Mouse (Mus musculus): ENCODE results near the gene Dock2. TPM values are rescaled to one million over a fixed set of nuclear protein-coding genes. Genes with fewer than 3 reads are reported as not detected.

The Dock2 gene
- polyA plus RNA-seq, 1 experiment from 2014 or later = 1.6 TPM

DNA sequence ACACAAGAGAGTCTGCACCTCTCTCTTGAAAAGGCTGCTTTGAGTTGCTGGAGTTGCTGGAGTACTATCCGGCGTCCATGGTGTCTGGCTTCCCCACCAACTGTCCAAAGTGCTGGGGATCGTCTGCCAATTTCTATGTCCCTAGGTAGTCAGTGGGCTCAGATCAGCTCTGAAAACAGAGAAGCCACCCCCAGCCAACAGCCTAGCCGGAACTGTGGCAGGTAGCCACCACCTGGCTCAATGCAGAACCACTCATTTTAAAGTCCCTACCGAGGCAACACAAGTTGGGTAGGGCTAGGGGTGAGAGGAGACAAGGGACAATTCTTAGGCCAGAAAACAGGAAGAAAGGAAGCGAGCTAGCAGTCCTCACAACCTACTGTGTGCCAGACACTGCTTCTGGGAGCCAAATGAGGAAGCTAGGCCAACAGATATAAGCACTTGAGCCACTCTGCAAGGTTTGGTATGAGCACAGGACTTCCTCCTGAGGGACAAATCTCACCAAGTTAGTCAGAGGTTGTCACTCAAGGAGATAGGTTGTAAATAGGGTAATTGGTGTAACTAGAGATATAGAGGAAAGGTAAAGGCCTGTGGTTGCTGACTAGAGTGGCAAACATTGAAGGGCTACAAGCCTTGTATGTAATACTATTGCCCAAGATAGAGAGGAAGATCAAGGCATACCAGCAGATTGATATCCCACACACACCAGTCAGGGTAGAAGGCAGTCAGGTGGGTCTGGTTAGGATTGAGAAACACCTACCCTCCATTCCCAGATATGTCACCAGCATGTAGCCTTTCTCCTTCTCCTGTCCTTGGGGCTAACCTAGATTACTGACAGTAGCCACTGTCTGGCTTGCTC is 394.2 kb downstream of the Dock2 start:
- Histone ChIP-seq H3K4me1 (ENCODE audit: insufficient read depth, low read length) (no peaks in the 10 kb centered on the region), H3K4me3 (ENCODE audit: low read length) (no peak overlapping the region), H3K4me2 (replicated peaks; ENCODE audit: low read depth, low read length) (no peak overlapping the region), H3K36me3 (ENCODE audit: insufficient read depth, low read length) (no peaks in the 10 kb centered on the region), H3K9ac (replicated peaks; ENCODE audit: low read length) (no peak overlapping the region), H3K9me3 (ENCODE audit: low read length) (no peaks in the 10 kb centered on the region), H3K27me3 (ENCODE audit: insufficient read depth, low read length) (no peaks in the 10 kb centered on the region), H3K27ac (ENCODE audit: low read length) (no peak overlapping the region)
- no peak for ATAC-seq (ENCODE audit: low FRiP score, low TSS enrichment)
- 84% methylated on average over 6 of the region's 6 CpGs for whole genome bisulfite sequencing

DNA sequence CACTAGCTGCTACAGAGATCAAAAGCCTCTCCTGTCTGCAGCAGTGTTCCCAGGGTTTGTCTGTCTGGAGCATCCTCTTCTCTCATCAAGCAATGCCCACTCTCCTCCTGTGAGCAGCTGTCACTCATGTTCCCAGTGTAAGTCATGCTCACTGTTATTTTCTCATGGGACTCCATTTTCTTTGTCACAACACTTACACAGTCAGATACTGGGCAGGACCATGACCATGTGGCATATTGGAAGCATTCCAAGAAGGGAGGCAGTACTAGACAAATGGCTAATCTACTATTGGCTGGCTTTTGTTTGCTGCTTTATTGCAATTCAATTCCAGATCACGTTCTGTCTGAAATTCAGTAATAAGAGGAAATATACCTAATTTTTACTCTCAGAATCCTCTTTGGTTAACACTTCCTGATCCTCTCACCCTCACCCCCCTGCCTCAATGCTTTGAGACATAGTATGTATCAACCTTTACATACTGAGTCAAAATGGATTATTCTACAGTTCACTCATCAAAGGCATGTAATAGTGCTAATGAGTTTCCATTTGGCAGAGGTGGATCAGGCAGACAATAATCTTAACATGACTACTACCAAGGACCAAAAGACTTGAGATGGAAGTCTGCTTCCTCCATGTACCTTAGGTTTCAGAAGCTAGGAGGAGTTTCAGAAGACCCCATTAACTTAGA is 398.5 kb downstream of the Dock2 start:
- H3K27ac ChIP-seq (ENCODE audit: low read length) = no peak overlapping the region
- no peak overlapping the region for H3K4me3 ChIP-seq (ENCODE audit: low read length)
- no peak overlapping the region for H3K9ac ChIP-seq (replicated peaks; ENCODE audit: low read length)
- ATAC-seq (ENCODE audit: low FRiP score, low TSS enrichment) = no peak
- H3K4me2 ChIP-seq (replicated peaks; ENCODE audit: low read depth, low read length) = no peak overlapping the region
- H3K27me3 ChIP-seq (ENCODE audit: insufficient read depth, low read length) = no peaks in the 10 kb centered on the region
- no peaks in the 10 kb centered on the region for H3K4me1 ChIP-seq (ENCODE audit: insufficient read depth, low read length)
- no peaks in the 10 kb centered on the region for H3K36me3 ChIP-seq (ENCODE audit: insufficient read depth, low read length)
- H3K9me3 ChIP-seq (ENCODE audit: low read length) = no peaks in the 10 kb centered on the region
- 63% methylated on average over 1 of the region's 1 CpGs for WGBS

DNA sequence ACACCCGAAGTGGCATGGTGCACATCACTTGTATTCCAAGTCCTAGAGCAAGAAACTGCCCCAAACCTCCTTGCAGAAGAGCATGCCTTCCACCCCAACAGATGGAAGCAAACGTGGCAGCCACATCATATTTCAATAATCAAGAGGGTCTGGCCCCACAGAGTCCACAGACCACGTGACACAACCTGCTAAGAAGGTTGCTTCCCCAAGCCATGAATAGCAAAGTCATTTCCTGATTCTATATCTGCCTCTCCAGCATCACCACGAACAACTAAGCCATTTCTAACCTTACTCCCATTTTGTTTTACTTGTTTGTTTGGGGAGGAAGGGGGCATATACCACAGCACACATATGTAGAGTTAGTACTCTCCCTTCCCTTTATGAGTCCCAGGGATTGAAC is 399.5 kb downstream of the Dock2 start:
- no peak for ATAC-seq (ENCODE audit: low FRiP score, low TSS enrichment)
- H3K36me3 ChIP-seq (ENCODE audit: insufficient read depth, low read length) = no peaks in the 10 kb centered on the region
- no peak overlapping the region for H3K9ac ChIP-seq (replicated peaks; ENCODE audit: low read length)
- no peaks in the 10 kb centered on the region for H3K9me3 ChIP-seq (ENCODE audit: low read length)
- no peak overlapping the region for H3K27ac ChIP-seq (ENCODE audit: low read length)
- no peaks in the 10 kb centered on the region for H3K27me3 ChIP-seq (ENCODE audit: insufficient read depth, low read length)
- H3K4me2 ChIP-seq (replicated peaks; ENCODE audit: low read depth, low read length) = no peak overlapping the region
- H3K4me1 ChIP-seq (ENCODE audit: insufficient read depth, low read length) = no peaks in the 10 kb centered on the region
- H3K4me3 ChIP-seq (ENCODE audit: low read length) = no peak overlapping the region
- WGBS = 78% methylated on average over 4 of the region's 4 CpGs

DNA sequence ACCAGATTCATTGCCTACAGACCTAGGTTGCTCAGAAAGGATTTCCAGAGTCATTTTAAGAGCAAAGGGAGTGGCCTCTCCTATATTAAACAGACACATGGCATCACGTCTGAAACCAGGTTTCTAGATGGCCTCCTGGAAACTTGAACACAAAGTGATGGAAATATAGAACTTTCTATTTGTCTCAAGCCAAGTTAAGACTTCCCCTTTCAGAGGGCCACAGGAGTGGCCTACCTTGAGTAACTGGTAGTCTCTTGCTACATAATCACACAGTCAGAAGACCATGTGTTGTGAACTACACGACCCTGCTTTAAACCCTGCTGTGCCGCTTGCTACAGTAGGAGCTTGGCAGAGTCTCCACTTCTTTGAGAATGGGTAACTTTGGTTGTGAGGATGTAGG is 400.2 kb downstream of the Dock2 start:
- 87% methylated on average over 3 of the region's 3 CpGs for WGBS
- no peaks in the 10 kb centered on the region for H3K4me1 ChIP-seq (ENCODE audit: insufficient read depth, low read length)

DNA sequence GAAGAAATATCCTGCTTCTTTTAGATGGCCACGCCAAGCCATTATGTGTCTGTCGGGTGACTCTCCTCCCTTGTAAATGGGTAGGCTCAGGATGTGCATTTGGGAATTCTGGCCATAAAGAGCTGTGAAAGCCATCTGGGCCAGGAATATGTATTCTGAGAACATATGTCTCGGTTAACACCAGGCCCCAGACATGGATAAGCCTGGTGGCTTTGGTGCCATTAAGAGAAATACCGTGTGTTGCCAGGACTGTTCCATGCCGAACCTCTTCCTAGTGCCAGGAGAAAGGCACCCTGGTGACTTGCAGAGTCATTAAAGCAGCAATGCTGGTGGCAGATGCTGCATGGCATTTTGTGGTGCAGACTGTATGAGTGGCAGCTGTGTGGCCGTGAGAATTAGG is 406.0 kb downstream of the Dock2 start:
- Histone ChIP-seq H3K9me3 (ENCODE audit: low read length) (no peaks in the 10 kb centered on the region), H3K36me3 (ENCODE audit: insufficient read depth, low read length) (no peaks in the 10 kb centered on the region), H3K4me2 (replicated peaks; ENCODE audit: low read depth, low read length) (no peak overlapping the region), H3K4me3 (ENCODE audit: low read length) (no peak overlapping the region), H3K4me1 (ENCODE audit: insufficient read depth, low read length) (no peaks in the 10 kb centered on the region), H3K27ac (ENCODE audit: low read length) (no peak overlapping the region), H3K9ac (replicated peaks; ENCODE audit: low read length) (no peak overlapping the region), H3K27me3 (ENCODE audit: insufficient read depth, low read length) (no peaks in the 10 kb centered on the region)
- ATAC-seq (ENCODE audit: low FRiP score, low TSS enrichment) = no peak
- WGBS = 70% methylated on average over 6 of the region's 6 CpGs

More for the DNA sequence above, 400.2 kb downstream of the Dock2 start:
- ATAC-seq (ENCODE audit: low FRiP score, low TSS enrichment) = no peak
- Histone ChIP-seq H3K4me3 (ENCODE audit: low read length) (no peak overlapping the region), H3K36me3 (ENCODE audit: insufficient read depth, low read length) (no peaks in the 10 kb centered on the region), H3K9me3 (ENCODE audit: low read length) (no peaks in the 10 kb centered on the region), H3K27me3 (ENCODE audit: insufficient read depth, low read length) (no peaks in the 10 kb centered on the region), H3K27ac (ENCODE audit: low read length) (no peak overlapping the region), H3K4me2 (replicated peaks; ENCODE audit: low read depth, low read length) (no peak overlapping the region), H3K9ac (replicated peaks; ENCODE audit: low read length) (no peak overlapping the region)

DNA sequence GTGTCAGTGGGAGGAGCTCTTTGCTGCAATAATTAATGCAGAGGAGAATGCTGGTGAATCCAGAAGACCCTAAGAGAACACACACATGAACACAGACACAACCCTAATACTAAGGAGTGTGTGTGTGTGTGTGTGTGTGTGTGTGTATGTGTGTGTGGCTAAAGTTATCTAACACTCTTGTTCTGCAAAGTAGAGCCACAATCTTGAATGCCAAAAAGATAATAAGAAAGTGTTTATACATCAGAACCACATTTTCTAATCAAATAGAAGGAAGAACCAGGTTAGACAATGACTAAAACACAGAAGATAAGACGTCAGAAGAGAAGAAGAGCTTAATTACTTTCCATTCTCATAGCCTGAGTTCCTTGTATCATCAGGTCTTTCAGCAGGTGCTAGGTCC is 408.1 kb downstream of the Dock2 start:
- ATAC-seq (ENCODE audit: low FRiP score, low TSS enrichment) = no peak
- H3K4me2 ChIP-seq (replicated peaks; ENCODE audit: low read depth, low read length) = no peak overlapping the region
- H3K9ac ChIP-seq (replicated peaks; ENCODE audit: low read length) = no peak overlapping the region
- no peak overlapping the region for H3K27ac ChIP-seq (ENCODE audit: low read length)
- H3K27me3 ChIP-seq (ENCODE audit: insufficient read depth, low read length) = no peaks in the 10 kb centered on the region
- no peak overlapping the region for H3K4me3 ChIP-seq (ENCODE audit: low read length)
- 77% methylated on average over 1 of the region's 1 CpGs for WGBS
- no peaks in the 10 kb centered on the region for H3K9me3 ChIP-seq (ENCODE audit: low read length)
- H3K4me1 ChIP-seq (ENCODE audit: insufficient read depth, low read length) = no peaks in the 10 kb centered on the region
- no peaks in the 10 kb centered on the region for H3K36me3 ChIP-seq (ENCODE audit: insufficient read depth, low read length)

DNA sequence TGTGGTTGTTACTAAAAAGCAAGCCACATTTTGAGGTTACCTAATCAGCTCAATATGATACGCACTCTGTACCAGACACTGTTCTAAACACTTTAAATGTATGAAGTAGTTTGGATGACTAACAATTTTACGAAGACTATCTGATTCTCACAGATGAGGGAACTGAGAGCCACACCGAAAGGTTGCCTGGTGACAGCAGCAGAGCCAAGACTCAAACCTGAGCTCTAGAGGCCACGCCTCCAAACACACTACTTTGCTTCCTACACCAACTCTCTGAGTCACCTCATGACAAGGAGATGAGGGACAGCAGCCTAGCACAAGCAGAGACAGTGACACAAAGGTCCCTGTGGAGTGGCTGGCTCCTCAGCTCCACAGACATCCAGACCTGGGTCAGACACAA is 411.5 kb downstream of the Dock2 start:
- no peak overlapping the region for H3K4me2 ChIP-seq (replicated peaks; ENCODE audit: low read depth, low read length)
- ATAC-seq (ENCODE audit: low FRiP score, low TSS enrichment) = no peak
- H3K27me3 ChIP-seq (ENCODE audit: insufficient read depth, low read length) = no peaks in the 10 kb centered on the region
- H3K36me3 ChIP-seq (ENCODE audit: insufficient read depth, low read length) = no peaks in the 10 kb centered on the region
- no peaks in the 10 kb centered on the region for H3K9me3 ChIP-seq (ENCODE audit: low read length)
- H3K4me1 ChIP-seq (ENCODE audit: insufficient read depth, low read length) = no peaks in the 10 kb centered on the region
- WGBS = 90% methylated on average over 4 of the region's 4 CpGs
- no peak overlapping the region for H3K27ac ChIP-seq (ENCODE audit: low read length)
- no peak overlapping the region for H3K9ac ChIP-seq (replicated peaks; ENCODE audit: low read length)
- H3K4me3 ChIP-seq (ENCODE audit: low read length) = no peak overlapping the region

DNA sequence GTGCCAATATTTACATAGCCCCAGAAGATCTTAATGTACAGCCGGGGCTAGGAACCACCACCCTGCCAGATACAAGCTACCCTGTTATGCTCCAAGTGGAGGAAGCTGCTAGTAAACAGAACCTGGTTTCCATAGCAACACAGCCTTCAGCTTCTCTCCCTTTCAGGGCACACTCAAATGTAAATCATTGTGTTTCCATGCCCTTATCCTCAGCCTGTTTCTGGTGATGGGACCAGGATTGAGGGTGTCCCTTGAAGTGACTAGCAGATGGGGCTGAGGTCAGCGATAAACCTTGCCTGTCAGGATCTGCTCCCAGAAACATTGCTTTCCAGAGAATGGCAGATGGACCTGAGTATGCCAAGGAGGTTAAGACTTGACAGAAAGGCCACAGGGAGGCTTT is 427.6 kb downstream of the Dock2 start:
- ATAC-seq (ENCODE audit: low FRiP score, low TSS enrichment) = no peak
- H3K27ac ChIP-seq (ENCODE audit: low read length) = no peak overlapping the region
- H3K36me3 ChIP-seq (ENCODE audit: insufficient read depth, low read length) = no peaks in the 10 kb centered on the region
- H3K4me2 ChIP-seq (replicated peaks; ENCODE audit: low read depth, low read length) = no peak overlapping the region
- 49% methylated on average over 2 of the region's 2 CpGs for WGBS
- no peak overlapping the region for H3K9ac ChIP-seq (replicated peaks; ENCODE audit: low read length)
- H3K27me3 ChIP-seq (ENCODE audit: insufficient read depth, low read length) = no peaks in the 10 kb centered on the region
- no peaks in the 10 kb centered on the region for H3K4me1 ChIP-seq (ENCODE audit: insufficient read depth, low read length)
- no peaks in the 10 kb centered on the region for H3K9me3 ChIP-seq (ENCODE audit: low read length)
- H3K4me3 ChIP-seq (ENCODE audit: low read length) = no peak overlapping the region

DNA sequence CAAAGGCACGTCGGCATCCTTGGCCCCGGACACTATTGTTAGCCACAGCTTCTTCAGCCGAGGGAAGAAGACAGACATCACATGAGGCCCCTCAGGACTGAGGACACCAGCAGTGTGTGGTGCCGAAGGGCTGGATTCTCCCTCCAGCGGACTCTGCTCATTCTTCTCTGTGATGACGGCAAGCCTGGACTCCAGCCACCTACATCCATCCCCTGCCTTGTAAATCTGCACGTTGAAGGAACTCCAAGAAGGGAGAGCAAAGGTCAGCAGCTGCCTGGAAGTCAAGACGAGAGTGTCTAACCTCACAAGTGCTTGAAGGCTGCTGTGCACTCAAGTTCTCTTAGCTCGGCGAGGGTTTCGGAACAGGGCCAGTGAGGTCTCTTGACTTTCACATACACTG is 428.3 kb downstream of the Dock2 start:
- WGBS = 57% methylated on average over 12 of the region's 12 CpGs
- H3K36me3 ChIP-seq (ENCODE audit: insufficient read depth, low read length) = no peaks in the 10 kb centered on the region
- H3K27me3 ChIP-seq (ENCODE audit: insufficient read depth, low read length) = no peaks in the 10 kb centered on the region
- peak; percentile 39; the same call in 1 of the 2 replicates for ATAC-seq (ENCODE audit: low FRiP score, low TSS enrichment)
- no peak overlapping the region for H3K4me2 ChIP-seq (replicated peaks; ENCODE audit: low read depth, low read length)
- H3K9me3 ChIP-seq (ENCODE audit: low read length) = no peaks in the 10 kb centered on the region
- no peak overlapping the region for H3K9ac ChIP-seq (replicated peaks; ENCODE audit: low read length)
- no peak overlapping the region for H3K27ac ChIP-seq (ENCODE audit: low read length)
- no peaks in the 10 kb centered on the region for H3K4me1 ChIP-seq (ENCODE audit: insufficient read depth, low read length)
- no peak overlapping the region for H3K4me3 ChIP-seq (ENCODE audit: low read length)

DNA sequence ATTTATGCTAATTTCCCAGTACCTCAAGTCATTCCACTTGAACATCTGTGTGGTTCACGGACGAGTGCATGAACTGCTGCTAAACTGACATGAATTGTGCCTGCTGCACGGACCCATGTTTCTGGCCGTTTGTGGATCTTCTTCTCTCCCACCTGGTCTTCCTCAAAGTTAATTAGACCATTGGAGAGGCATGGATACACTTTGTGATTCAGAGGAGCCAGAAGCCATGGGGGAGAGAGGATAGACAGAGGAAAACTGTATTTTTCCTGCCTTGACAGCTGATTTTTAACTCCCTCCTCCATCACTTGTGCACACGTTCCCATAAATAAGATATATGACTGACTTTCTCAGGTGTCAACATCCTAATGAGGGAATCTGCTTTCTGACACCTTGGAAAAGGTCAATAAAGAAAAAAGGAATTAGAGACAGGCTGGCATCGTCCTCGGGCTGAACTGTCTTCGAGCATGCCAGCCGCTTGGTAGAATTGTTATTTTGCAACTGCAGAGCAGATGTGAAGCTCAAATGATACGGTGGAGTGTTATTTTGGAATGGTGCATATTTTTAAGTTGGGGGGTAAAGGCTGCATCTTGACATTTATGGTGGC is 434.1 kb downstream of the Dock2 start:
- WGBS = 31% methylated on average over 10 of the region's 10 CpGs
- H3K27me3 ChIP-seq (ENCODE audit: insufficient read depth, low read length) = no peaks in the 10 kb centered on the region

More for the DNA sequence above, 434.1 kb downstream of the Dock2 start:
- Histone ChIP-seq H3K36me3 (ENCODE audit: insufficient read depth, low read length) (no peaks in the 10 kb centered on the region), H3K4me3 (ENCODE audit: low read length) (no peak overlapping the region), H3K27ac (ENCODE audit: low read length) (no peak overlapping the region), H3K4me2 (replicated peaks; ENCODE audit: low read depth, low read length) (no peak overlapping the region), H3K4me1 (ENCODE audit: insufficient read depth, low read length) (0 out of 2 replicates have a peak, but pooled peaks cover 2% of the 10 kb centered on the region), H3K9me3 (ENCODE audit: low read length) (no peaks in the 10 kb centered on the region), H3K9ac (replicated peaks; ENCODE audit: low read length) (no peak overlapping the region)
- peak; percentile 54; the same call in 1 of the 2 replicates for ATAC-seq (ENCODE audit: low FRiP score, low TSS enrichment)
